Mouse (Mus musculus): ENCODE results near the gene Klf13. TPM values are rescaled to one million over a fixed set of nuclear protein-coding genes. Genes with fewer than 3 reads are reported as not detected.

Gene Klf13
- total RNA-seq (2017): 16.4 and 20.1 TPM in 2 replicates

- peak; percentile 58 for ATAC-seq (replicated peaks; ENCODE audit: low read depth, poor library complexity, severe bottlenecking)
Observed at GRCm38 (mm10) chr7:63938914-63939396, at the start of gene Klf13. Klf13 (minus strand) TSS chr7:63938915.

- ATAC-seq (replicated peaks; ENCODE audit: low read depth, poor library complexity, severe bottlenecking): no peak
Observed at GRCm38 (mm10) chr7:63988391-63988790, 49.7 kb upstream of the Klf13 start.

DNA sequence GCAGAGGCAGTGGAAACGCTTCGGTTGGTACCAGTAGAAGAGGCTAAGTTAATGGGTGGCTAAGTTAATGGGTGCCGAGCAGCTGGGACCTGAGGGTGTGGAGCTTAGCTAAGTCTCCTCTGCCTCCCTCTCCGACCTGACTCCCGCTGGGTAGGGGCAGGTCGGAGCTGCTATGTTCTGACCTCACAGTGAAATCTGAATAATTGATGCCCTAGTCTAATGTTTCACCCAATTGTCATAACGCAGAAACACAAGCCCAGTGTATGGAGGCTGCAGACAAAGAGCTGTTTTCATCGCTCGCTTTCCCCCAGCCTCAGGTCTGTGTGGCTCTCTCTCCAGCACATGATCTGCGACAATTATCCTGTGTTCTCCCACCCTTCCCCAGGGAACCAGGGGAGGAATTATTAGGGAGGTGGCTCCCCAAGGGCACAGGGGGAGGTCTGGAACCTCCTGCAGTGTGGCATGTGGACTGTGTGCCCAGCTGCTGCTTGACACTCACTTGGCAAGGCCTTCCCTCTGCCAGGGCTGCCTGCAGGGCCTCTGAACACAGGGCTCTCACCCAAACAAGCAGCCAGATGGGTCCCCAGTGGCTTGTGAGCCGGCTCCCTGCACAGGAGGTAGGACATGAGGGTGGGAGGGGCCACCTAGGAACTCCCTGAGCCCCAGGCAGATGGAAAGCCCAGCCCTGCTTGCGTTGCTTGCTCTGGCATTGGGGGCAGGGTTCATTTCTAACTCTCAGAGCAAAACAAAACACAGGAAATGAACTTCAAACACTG, 47.9 kb upstream of the Klf13 start:
- ATAC-seq (replicated peaks; ENCODE audit: low read depth, poor library complexity, severe bottlenecking): peak; percentile 13; the same call in 1 of the 2 replicates

GRCm38 (mm10) chr7:63985696-63986406, 47.1 kb upstream of the Klf13 start:
- no peak for ATAC-seq (replicated peaks; ENCODE audit: low read depth, poor library complexity, severe bottlenecking)

- no peak for ATAC-seq (replicated peaks; ENCODE audit: low read depth, poor library complexity, severe bottlenecking)
Observed at GRCm38 (mm10) chr7:63985266-63985665, 46.6 kb upstream of the Klf13 start.

GRCm38 (mm10) chr7:63984329-63984728, 45.6 kb upstream of the Klf13 start:
- ATAC-seq (replicated peaks; ENCODE audit: low read depth, poor library complexity, severe bottlenecking): peak; percentile 64

DNA sequence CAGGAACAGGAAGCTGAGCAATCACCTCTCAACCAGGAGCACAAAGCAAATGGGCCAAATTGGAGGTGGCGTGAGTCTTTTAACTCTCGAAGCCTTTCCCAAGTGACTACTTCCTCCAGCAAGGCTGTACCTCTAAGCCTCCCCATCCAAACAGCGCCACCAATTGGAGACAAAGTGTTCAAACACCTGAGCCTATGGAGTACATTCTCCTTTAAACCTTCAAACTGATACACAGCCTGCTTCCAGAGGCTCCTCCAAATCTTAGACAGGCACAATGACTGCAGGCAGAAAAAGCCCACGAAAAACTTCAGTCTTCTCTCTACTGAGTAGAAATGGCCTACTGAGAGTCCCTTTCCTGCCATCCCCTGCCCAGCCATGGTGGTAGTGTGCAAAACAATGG, 38.9 kb upstream of the Klf13 start:
- no peak for ATAC-seq (replicated peaks; ENCODE audit: low read depth, poor library complexity, severe bottlenecking)

- ATAC-seq (replicated peaks; ENCODE audit: low read depth, poor library complexity, severe bottlenecking): no peak
Observed at GRCm38 (mm10) chr7:63970986-63971385, 32.3 kb upstream of the Klf13 start.

DNA sequence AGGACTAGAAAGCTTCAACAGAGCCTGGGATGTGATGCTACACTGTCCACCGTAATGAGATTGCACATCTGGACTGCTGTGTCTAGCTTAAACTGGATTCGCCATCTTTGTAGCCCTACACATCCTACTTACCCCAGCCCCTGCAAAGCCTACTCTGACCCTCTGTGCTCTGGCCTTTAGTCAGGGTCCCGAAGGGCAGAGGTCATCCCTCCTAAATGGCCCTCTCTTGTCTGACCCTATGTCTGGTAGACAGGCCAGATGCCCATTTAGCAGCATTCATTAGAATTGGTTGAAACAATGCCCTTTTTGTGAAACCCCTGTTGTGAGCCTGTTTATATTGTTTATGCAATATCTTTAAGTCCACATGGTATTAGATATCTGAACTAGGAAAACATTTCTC, 31.2 kb upstream of the Klf13 start:
- no peak for ATAC-seq (replicated peaks; ENCODE audit: low read depth, poor library complexity, severe bottlenecking)

DNA sequence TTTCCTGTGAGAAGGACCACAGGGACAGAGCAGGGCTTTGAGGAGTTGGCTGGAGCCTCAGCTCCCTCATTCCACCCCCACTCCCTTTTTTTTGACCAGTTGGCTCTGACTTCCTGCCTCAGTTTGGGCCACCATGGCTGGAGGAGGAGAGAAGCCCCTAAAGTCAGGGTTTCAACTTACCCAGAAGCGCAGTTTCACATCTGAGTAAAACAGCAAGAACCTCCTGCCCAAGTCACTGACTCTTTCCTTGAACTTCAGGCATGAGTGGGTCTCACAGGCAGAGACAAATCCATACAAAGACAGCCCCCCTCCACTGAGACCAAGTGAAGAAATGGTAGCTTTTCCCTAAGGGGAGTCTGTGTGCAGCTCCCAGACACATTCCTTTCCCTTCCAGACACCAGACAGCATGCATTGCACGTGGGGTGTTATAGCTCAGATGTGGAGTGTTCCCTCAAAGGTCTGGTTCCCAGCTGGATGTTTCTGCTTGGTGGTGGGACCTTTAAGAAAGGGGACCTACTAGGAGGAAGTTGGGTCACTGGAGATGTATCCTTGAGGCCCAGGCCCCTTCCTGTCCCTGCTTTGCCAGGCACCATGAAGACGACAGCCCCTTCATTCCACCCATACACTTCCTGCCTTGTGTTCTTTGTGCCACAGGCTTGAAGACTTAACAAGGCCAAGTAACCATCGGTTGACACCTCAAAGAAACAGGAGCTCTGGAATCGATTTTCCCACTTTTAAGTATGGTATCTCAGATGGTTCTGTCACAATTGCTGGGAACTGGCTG, 27.1 kb upstream of the Klf13 start:
- peak; percentile 64 for ATAC-seq (replicated peaks; ENCODE audit: low read depth, poor library complexity, severe bottlenecking)

- ATAC-seq (replicated peaks; ENCODE audit: low read depth, poor library complexity, severe bottlenecking): peak; percentile 75
Observed at GRCm38 (mm10) chr7:63965135-63965534, 26.4 kb upstream of the Klf13 start.

GRCm38 (mm10) chr7:63964121-63964520, 25.4 kb upstream of the Klf13 start:
- no peak for ATAC-seq (replicated peaks; ENCODE audit: low read depth, poor library complexity, severe bottlenecking)

- no peak for ATAC-seq (replicated peaks; ENCODE audit: low read depth, poor library complexity, severe bottlenecking)
Observed at GRCm38 (mm10) chr7:63963632-63964031, 24.9 kb upstream of the Klf13 start.

DNA sequence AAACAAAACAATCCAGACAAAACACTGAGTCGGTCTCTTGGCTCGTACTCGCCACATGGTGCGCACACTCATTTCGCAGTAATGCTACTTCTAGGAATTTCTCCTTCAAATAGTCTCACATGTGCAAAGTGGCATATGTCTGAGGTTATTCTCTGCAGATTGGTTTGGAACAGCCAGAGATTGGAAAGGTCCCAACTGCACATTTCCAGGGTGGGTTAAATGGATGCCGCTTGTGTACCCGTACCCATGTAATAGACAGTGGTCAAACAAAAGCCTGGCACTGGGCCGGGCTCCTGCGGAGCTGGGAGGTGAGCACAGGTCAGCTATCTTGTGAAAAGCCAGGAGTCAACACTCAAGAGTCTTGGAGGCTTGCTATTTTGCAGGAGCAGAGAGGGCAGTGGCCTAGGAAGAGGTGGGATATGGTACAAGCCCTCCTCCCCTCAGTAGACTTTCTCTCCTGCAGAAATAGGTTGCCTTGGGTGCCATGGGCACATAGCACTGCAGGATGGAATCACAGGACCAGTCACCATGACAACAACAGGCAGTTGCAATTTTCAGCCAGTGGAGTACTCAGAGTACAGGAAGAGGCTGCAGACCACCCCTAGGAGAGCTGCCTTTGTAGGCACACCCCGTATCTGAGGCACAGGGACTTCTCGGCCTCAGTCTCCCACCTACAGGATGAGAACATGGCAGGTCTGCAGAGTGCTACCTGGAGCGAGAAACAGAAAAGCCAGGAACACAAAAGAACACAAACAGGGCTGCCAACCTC, 19.3 kb upstream of the Klf13 start:
- ATAC-seq (replicated peaks; ENCODE audit: low read depth, poor library complexity, severe bottlenecking): no peak

DNA sequence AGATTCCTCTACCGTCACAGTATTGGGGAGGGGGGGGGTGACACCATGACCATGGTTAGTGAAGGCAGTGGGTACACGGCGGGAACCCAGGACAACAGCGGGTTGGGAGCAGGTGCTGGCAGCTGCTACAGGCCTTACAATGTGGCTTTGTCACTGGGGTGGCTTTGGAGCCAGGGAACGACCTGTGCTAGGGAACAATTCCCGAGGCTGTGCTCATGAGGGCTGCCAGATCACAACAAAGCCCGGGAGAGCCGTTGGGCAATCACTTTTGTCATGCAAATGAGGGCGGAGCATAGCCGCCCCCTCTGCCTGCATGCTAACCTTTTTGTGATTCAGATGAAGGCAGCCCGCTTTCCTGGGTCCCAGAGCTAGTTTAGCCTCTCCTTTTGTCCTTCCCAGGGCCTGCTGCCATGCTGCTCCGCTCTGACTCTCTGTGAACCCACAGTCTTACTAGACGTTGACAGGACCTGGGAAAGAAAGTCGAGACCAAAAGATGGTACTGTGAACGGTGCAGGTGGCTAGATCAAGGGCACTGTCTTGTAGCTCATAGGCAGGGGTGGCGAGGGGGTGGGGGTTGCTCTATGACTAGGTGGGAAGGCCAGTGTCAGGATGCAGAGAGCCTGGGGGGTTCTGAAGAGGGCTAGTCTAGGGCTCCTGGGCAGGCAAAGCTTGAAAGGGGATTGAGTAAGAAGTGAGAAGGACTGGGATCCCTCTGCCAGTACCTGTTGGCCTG, 18.4 kb upstream of the Klf13 start:
- ATAC-seq (replicated peaks; ENCODE audit: low read depth, poor library complexity, severe bottlenecking): no peak

DNA sequence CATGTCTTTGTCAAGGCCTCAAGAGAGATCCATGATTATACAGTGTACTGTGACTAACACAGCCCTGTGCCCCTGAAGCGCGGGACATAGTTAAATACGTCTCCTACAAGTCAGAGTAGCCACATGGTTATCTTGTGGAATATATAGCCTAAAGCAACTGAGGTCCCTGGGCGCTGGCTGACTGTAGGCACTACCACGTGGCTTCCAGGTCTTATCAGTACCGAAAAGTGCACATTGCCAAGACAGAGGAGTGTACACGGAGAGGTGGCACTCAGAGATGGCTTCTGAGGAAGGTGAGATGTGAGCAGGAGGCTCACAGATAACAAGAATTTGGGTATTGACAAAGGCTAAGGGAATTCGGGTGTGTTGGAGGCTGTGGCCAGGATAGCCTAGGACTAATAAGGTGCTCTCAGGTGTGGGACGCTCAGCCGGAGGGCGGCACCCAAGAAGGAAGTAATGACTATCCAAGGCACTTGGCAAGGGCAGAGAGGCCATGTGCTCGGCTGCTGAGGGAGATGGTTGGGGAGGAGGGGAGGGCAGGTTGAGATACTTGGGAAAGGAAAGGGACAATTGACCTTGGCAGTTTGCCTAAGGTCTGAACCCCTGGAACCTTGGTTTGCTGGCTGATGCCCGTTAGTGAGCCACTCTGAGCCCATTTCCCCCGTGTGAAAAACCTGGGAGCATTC, 17.6 kb upstream of the Klf13 start:
- peak; percentile 67 for ATAC-seq (replicated peaks; ENCODE audit: low read depth, poor library complexity, severe bottlenecking)

DNA sequence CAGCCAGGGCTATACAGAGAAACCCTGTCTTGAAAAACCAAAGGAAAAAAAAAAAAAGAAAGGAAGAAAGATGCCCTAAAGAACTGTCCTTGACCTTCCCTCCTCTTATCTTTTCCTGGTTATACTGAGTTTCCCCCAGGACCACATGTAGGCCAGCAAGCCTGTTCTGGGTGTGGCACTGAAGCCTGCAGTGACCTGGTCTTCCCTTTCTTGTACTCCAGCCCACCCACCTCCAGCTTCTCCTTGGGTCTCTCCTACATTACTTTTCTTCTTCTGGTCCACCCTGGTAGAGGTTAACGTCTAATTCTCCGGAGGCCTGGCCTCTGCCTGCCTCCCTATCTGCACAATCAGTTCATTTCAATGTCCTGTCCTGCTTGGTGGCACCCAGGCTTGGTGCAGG, 16.7 kb upstream of the Klf13 start:
- ATAC-seq (replicated peaks; ENCODE audit: low read depth, poor library complexity, severe bottlenecking): no peak

- ATAC-seq (replicated peaks; ENCODE audit: low read depth, poor library complexity, severe bottlenecking): peak; percentile 23
Observed at GRCm38 (mm10) chr7:63952077-63952898, 13.6 kb upstream of the Klf13 start.
